Mouse (Mus musculus) adrenal gland, adult 2 months (tissue): Measurements from ENCODE around the gene Ermp1. TPM values are rescaled to one million over a fixed set of nuclear protein-coding genes. Genes with fewer than 3 reads are reported as not detected.

Source experiments
- DNase-seq: peaks from one replicate; pipeline ENCODE4 v3.0.0; 2021
- polyA plus RNA-seq: library from polyadenylated mRNA; depleted of rRNA; stranded (reverse); fragments of >200 nt; gene quantifications from 2 replicates; pipeline ENCODE4 v1.2.3, GENCODE M21; 2012
- total RNA-seq, 2 experiments: library from RNA; stranded (reverse); gene quantifications; 2 replicates each; pipeline ENCODE4 v1.2.3; 2021

The Ermp1 gene
- total and polyA plus RNA-seq, 3 experiments, result 25.2 to 61.7 (median 54.3) TPM

DNA sequence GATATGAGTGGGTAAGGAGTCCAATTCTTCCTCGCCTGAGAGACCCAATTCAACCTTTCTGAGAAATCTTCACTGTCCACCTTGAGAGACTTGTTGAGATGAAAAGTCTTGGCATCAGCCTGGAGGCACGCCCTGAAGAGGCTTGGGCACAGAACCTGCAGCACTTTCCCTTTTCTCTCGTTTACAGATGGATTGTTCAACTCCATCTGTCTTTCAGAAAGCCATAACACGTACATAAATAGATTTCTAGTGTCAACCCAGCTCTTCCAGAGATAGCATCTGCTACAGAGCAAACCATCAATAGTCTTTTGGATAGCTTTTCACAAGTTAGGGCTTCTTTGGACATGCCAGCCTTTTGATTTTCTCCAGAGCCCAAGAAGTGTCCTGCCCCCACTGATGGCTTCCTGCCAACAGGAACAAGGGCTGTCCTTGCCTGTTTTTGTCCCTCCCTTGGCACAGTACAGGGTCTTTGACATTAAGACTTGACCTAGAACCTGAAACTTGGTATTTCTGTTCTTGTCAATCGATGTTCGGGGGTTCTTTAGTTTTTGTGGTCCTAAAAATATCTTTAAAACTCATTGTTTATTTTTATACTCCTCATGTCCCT is 13.9 kb upstream of the Ermp1 start:
- peak; percentile 50 for DNase-seq

DNA sequence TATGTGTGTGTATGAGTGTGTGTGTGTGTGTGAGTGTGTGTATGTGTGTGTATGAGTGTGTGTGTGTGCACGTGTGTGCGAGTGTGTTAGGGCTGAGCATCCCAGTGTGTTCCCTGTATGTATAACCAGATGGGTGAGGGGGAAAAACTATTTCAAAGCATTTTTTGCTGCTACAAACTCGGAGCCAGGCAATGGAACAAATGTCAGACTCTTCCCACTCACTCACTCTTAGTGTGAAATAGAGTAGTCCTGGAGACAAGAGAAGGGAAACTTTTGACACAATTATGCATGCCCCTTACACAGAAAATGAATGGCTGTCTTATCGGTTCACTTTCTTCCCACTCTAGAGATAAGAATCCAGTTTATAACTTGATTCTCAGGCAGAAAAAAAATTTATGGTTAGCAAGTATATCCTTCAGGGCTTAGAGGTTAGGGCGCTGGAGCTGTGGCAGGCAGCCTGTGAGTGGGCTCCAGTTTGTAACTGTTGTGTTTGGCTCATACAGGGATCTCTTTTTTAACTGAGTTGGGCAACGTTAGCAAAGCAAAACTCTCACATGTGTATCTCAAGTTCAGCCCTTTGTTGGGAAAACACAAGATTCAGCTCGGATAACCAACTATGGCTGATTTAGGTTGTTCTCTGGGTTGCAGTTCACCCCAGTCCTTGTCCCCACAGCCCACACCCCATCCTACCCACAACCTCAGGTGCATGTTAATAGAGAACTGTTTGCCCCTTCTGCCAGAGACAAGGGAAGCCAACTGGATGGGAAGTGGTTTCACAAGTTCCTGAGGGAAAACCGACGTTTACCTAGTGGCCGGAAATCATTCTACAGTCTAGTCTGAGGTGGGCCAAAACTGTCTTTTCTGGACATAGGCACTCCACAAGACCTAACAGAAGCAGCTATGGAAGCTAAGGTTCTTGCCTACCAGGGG is 12.9 kb upstream of the Ermp1 start:
- DNase-seq, result no peak

DNA sequence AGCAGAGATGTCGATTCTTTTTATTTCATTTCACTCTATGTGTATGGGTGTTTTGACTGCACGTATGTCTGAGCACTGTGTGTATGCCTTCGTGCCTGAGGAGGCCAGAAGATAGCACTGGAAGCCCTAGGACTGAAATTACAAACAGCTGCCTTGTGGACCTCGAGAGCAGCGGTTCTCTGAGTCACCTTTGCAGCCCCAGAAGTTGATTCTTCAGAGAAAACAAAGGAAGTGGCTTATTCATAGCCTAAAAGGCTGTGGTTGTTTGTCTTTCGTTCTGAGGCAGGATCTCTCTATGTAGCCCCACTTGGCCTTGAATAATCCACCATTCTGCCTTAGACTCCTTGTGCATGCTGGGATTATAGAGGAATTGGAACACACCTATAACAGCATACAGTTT is 11.5 kb upstream of the Ermp1 start:
- DNase-seq, result no peak

DNA sequence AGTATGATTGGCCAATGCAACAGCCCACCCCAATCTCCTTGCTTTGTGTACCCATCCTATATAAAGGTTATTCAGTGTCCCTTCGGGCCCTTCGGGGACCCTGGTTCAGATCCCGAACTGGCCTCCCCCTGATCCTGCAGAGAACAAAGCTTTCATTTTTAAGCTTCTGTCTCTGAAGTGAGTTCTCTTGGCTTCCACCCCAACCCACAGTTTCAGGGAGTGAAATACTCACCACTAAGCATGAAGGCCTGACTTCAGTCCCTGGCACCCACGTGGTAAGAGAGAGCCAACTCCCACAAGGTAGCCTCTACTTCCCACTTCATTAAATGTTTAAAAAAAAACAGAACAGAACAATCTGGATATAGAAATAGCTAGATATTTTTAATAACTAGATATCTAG is 10.6 kb upstream of the Ermp1 start:
- DNase-seq, result no peak

DNA sequence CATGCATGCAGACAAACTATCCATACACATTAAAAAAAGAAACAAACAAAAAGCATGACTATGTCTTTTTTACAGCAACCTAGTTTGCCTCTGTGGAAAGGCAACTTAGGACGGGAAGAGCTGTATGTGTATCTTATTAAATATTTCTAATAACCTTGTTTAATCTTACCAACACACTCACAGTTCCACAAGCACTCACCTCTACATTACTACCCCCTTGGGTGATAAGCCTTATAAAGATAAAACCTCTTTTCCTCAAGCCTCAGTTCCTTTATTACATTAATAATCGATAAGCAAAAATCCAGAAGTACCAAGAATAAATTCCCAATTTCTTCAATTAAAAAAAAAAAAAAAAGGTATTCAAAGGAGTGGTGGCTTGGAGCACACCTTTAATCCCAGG is 9.3 kb upstream of the Ermp1 start:
- DNase-seq, result no peak

DNA sequence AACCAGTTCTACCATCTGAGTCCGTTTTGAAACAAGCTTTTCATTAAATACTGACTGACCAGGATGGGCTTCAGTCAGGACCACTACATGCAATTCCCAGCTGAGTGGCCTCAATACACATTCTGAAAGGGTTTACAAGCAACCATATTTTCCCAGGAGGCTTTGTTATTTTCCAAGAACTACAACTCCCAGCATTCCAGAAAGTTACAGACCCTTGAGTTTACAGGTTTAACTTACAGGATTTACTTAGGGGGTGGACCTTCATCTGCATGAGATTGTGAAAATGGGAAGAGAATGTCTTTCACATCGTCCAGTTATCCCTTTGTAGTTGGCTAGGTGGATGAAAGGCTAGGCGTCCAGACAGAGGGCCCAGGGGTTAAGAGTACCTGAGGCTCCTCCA is 8.8 kb upstream of the Ermp1 start:
- no peak for DNase-seq

DNA sequence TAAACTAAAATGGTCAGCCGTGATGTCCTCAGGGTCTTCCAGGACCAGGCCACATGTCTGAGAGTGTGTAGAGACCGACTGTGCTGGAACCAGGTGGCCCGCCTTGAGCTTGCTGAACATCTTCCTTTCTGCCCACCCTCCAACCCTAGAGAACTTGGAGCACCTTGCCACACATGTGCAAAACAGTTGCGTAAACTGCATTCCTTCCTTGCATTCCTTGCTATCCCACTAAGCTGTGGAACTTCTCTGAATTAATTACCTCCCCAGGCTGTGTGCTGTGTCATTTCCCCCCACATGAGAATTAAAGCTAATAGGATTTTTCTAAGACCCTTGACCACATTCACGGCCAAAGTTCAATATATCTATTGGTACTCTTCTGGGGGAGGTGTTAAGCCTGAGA is 8.4 kb upstream of the Ermp1 start:
- DNase-seq, result no peak

DNA sequence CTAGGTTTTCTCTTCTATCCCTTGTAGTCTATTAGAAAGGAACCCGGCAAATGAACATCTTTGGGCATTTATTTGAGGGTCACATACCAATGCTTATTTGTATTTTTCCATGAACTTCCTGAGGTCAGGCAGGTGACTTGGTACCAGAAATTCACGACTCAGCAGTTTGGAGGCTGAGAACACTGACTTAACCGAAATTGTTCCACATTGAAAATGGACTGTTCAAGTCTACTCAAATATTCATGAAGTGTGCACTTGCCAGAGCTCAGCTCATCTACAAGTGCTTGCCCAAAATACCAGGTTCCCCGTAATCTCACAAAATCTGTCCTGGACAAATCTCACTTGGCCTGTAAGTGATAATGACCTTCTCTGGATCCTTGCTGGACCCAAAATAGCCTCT is 7.8 kb upstream of the Ermp1 start:
- no peak for DNase-seq

DNA sequence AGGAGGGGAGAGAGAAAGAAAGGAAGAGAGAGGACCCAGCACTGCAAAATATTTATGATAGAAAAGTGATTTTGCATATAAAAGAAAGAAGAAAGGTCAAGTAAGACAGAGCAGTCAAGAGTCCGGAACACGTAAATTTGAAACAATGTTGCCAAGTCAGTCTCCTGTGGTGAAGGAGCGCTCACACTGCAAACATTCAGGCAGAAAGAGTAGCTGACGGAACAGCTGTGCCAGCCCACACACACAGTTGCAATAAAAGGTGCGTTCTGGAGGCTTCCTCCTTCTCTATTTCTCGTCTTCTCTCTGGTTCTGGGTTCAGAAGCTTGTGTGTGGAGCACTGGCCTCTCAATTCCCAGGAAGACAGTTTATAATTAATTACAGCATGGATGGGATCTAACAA is 6.9 kb upstream of the Ermp1 start:
- DNase-seq, result no peak

DNA sequence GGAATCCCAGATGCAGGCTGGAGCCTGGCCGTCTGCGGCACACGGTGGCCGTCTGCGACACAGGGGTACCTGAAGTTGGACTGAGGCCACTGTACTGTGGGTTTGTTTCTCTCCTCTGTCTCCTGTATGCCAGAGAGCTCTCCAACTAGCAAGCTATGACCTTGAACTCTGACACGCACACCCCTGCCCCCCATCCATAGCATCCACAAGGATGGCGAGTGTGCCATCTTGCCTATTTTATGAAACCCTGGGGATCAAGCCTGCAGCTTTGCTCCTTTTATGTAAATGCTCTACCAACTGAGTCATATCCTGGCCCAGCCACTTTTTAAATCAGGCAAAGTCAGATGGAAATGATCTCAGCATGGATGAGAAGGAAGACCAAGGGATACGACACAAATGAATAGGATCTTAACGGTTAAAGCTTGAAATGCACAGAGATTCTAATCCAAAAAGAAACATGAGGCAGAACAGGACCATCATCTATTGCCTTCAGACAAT is 5.6 kb upstream of the Ermp1 start:
- no peak for DNase-seq

DNA sequence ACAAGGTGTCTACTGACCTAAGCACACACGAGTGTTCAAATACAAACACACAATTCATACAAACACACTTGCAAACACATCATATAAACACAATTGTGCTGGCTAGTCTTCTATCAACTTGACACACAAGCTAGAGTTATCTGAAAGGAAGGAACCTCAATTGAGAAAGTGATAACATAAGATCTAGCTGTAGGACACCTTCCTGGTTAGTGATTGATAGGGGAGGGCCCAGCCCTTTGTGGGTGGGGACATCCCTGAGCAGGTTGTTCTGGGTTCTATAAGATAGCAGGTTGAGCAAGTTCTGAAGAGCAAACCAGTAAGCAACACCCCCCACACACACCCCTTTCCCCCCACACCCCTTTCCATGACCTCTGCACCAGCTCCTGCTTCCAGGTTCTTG is 1.5 kb upstream of the Ermp1 start:
- no peak for DNase-seq

DNA sequence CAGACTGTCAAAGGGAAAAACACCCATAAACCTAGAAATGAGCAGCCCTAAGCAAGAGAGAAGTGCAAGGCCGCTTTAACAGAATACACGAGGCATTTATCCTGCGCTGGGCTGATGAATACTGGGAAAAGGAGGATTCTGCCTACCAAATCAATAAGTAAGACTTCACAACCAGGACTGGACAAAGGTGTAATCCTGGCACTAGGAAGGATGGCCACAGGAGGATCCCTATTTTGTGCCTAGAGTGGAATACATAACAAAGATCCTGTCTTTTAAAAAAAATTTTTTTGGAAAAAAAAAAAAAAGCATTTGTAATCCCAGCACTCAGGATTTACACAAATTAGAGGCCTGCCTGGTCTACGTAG is 317 bp upstream of the Ermp1 start:
- DNase-seq, result no peak

DNA sequence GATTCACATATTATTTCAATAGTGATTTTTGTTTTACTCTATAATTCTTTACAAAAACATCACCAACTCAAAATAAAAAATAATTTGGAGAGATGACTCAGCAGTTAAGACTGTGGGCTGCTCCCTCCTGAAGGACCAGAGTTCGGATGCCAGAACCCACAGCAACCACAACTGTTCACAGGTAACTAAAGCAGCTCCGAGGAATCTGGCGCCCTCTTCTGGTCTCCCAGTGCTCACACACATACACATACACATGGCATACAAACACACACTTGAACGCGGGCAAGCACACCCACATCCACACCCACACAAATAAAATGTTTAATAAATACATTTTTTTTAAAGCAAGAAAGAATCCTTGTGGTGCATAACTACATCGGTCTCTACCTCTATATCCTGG is 3.5 kb downstream of the Ermp1 start:
- no peak for DNase-seq

DNA sequence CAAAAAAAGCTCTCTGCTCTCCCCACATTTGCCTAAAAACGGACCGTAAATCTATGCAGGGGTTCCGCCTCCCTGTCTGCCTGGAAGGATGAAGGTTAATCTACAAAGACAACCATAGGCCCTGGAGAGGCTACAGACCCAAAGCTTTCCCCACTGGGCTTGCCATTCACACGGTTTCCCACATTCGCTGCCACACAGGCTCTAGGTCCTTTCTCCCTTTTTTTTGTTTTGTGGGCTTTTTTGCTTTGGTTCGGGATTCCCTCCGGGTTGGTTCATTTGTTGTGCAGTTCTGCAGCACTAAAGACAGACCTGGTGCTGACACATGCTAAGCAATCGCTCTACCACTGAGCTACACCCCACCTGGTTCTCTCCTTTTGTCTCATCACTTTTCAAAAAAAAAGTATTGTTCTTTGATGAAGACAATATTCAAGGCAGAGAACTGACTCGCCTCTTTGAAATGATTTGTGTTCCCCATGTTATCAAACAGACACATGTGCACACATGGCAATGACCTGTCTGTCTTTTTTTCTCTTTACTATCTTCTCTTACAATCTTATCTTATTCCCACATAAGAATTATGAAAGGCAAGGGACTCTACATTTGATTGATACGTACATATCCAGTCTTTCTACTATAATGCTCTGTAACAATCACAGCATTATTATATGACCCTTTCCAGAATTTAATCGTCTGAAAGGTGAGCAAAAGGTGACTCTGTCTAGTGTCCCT is 4.9 kb downstream of the Ermp1 start:
- no peak for DNase-seq

DNA sequence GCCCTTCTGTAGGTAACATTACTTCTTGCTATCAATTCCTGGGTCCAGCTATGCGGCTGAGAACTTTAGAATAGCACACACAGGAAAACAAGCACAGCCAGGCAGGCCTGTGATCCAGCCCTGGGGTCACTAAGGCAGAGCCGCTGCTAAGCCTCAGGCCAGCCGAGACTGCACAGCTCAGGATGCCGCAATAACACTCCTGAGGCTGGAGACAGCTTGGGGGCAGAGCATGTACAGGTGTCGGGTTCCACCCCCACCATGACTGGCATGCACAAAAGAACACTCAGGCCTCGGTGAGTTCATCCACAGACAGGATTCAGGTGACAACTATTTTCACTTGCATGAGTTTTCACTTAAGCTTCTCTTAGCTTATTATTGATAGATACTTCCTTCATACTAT is 6.0 kb downstream of the Ermp1 start:
- no peak for DNase-seq

DNA sequence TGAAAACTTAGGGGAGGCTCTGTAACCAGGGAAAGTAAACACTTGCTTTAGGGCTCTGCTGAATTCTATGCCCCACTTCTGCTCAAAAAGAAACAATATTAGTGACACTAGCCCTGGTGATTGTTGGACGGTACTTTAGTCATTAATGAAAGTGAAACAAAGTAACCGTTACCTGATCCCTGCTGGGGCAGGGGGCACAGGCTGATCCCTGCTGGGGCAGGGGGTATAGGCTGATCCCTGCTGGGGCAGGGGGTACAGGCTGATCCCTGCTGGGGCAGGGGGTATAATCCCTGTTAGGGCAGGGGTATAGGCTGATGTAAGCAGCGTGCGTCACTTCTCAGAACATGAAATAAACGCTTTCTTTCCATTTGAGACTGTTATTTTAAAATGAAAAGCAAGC is 6.7 kb downstream of the Ermp1 start:
- no peak for DNase-seq

DNA sequence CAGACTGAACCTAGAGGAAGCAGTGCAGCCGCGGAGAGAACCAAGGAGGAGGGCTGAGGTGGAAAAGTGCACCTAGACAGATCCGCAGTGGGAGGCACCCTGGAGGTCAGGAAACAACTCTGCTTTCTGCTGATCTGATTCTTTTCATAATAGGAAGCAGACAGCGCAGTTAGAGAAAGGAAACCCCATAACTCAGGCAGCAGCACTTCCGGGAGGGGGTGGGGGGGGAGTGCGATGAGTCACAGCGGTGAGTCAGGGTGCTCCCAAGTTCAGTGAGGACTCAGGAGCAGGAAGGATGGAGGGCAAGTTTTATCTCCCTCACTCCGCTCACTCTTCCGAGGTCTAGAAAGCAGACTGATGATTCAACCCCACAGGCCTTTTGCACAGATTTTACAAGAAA is 7.2 kb downstream of the Ermp1 start:
- DNase-seq, result peak; percentile 67

DNA sequence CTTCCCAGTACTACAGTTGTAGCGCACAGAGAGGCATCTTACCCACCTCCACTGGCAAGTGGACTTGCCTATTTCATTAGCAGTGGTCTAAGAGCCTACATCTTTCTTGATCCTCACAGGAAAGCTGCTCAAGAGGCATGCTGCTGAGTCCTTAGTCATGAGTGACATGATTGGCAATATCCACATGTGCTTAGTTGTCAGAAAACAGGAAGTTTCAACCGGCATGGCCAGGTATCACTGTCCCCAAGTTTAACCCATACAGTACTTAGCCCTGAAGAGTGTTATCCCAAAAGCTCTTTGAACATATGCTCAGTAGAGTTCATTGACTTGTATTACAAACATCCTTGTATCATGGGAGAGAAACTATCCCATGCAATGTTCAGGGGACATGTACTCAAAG is 36.1 kb downstream of the Ermp1 start:
- DNase-seq, result no peak

DNA sequence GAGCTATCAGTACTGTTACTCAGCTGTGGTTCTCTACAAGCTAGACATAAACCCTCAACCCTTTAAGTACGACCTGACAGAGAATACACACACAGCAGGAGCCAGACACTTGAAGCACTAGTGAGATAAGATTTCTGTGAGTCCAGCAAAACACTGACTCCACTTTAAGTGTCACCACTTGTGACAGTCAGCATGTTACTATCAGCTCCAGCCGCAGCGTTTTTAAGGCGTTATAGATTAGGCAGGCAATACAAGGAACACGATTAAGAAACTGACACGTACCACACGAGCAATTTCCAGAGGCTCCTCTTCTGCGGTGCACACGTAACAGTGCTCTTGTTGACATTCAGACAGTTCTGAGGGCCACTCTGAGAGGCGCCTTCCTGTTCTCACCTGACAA is 37.3 kb downstream of the Ermp1 start:
- DNase-seq, result no peak

DNA sequence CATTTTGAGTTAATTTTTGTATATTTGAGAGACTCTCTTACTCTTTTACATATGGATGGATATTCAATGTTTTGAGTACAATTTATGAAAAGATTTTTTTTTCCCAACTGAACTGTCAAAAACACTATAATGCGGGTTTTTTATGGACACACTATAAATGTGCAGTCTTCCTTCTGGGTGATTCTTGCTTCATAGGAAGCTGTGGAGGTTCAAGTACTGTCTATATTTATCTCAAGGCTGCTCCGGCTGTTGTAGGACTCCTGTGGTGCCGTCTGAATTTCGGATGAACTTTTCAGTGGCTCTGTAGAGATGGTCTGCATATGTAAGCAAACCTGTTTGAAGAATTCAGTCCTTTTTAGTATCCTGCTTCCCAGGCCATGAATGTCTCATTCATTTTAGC is 40.0 kb downstream of the Ermp1 start:
- DNase-seq, result no peak

DNA sequence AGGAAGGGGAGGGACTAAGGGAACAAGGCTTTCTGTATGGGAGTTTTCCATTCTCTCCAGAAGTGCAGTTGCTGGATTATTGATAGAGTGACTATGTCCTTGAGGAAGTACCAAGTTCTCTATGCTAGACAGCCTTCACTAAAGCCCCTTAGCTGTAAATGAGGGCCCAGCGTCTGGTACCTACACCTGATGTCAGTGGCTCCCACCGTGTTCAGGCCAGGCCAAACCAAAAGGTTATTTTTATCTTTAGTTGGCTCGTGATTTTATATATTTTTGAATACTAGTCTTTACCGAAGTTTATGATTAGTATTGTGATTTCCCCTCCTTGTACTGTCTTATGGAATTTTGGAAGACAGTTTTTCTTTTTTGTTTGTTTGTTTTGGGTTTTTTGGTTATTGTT is 40.7 kb downstream of the Ermp1 start:
- no peak for DNase-seq

DNA sequence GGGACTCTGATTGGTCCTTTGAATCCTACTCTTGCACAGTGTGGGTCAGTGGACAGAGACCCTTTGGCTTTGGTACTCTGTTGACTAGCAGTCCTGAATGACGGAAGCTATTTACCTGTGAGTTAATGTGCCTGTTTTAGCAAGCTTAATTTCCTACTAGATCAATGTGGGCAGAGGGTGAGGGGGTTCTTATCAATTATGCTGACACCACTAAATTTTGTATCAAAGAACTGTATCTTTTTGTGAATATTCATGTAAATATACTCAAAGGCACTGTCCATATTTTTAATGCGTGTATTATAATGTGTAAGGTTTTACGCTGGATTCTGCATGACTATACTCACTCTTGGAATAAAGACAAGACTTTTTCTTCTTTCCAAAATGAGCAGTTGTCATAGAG is 43.6 kb downstream of the Ermp1 start:
- DNase-seq, result no peak
